Comparison of ENCODE assay signal across 7 mouse cellular contexts in the genomic region with DNA sequence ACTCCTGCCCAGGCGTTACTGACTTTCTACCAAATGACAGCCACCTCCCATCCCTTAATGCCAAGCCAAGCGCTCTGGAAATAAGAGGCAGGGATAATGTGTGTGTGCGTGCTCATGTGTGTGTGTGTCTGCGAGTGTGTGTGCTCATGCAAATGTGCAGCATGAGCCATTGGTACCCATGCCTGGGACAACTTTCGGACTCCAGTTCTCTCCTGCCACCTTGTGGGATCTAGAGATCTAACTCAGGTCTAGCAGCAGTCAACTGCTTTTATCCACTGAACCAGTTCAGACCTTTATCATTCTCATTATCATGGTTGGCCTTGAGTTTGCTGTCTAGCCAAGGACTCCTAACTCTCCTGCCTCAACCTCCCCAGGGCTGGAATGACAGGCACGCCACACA. TPM values are rescaled to one million over a fixed set of nuclear protein-coding genes. Genes with fewer than 3 reads are reported as not detected.
DNase-seq lines count a peak whose midpoint lies in the region; TF ChIP-seq lines count a peak whose summit lies in the region.

No protein-coding gene starts in this region.

- peaks cover 12% of the 10 kb centered on the region; the same call in 1 of the 2 replicates for H3K4me1 ChIP-seq in kidney, adult 2 months (ENCODE audit: control insufficient read depth, insufficient read depth, low read length)
- H3K4me1 ChIP-seq in ES-Bruce4 (ENCODE audit: control insufficient read depth, insufficient read depth, low read length): peaks cover 1% of the 10 kb centered on the region
- peaks cover 17% of the 10 kb centered on the region for H3K4me1 ChIP-seq in liver, adult 2 months (ENCODE audit: control insufficient read depth, insufficient read depth, low read length)
- H3K4me1 ChIP-seq in thymus, adult 2 months (replicated peaks; ENCODE audit: control insufficient read depth, insufficient read depth, low read length): peaks cover 11% of the 10 kb centered on the region

- H3K9ac ChIP-seq in ES-Bruce4 (ENCODE audit: low read depth, poor library complexity, severe bottlenecking): no peak overlapping the region
- no peak overlapping the region for H3K9ac ChIP-seq in liver, adult 2 months (ENCODE audit: low read depth, low read length)

- DNase-seq in kidney, adult 2 months: peak; percentile 47
- DNase-seq in kidney, adult 11 months: no peak
- DNase-seq in adipocyte (ENCODE audit: low spot score): peak; percentile 70
- no peak for DNase-seq in liver, adult 2 months (ENCODE audit: extremely low read depth, low read depth, low spot score)
- DNase-seq in thymus, adult 2 months: no peak
- DNase-seq in adrenal gland, adult 8-10 months: no peak

- TF ChIP-seq EP300 in ES-Bruce4 (IDR thresholded peaks at IDR 0.05; ENCODE audit: insufficient read depth, low read depth, low read length): no peak

- peak; percentile 38; the same call in 1 of the 2 replicates for TF ChIP-seq CTCF in kidney, adult 2 months (conservative IDR thresholded peaks at IDR 0.05; ENCODE audit: insufficient read depth, insufficient read length, low read depth, low read length)
- TF ChIP-seq CTCF in ES-Bruce4 (IDR thresholded peaks at IDR 0.05; ENCODE audit: low read depth, low read length): peak; percentile 38
- TF ChIP-seq CTCF in liver, adult 2 months (IDR thresholded peaks at IDR 0.05; ENCODE audit: low read depth, low read length): 0 out of 2 replicates have a peak, but pooled peaks have one; percentile 11
- no peak for TF ChIP-seq CTCF in thymus, adult 2 months (IDR thresholded peaks at IDR 0.05; ENCODE audit: borderline replicate concordance, control insufficient read depth, extremely low read depth, insufficient read depth, low read length, poor library complexity)

- H3K27ac ChIP-seq in kidney, adult 2 months (ENCODE audit: insufficient read depth, low read depth, low read length): no peak overlapping the region
- H3K27ac ChIP-seq in ES-Bruce4 (ENCODE audit: insufficient read depth, low read length): no peak overlapping the region
- no peak overlapping the region for H3K27ac ChIP-seq in liver, adult 2 months (replicated peaks; ENCODE audit: insufficient read depth, low read depth, low read length)
- no peak overlapping the region for H3K27ac ChIP-seq in thymus, adult 2 months (ENCODE audit: control insufficient read depth, insufficient read depth, low read length)

- TF ChIP-seq POLR2A in kidney, adult 2 months (IDR thresholded peaks at IDR 0.05; ENCODE audit: low read depth, low read length): no peak
- no peak for TF ChIP-seq POLR2A in ES-Bruce4 (IDR thresholded peaks at IDR 0.05; ENCODE audit: insufficient read depth, low read length)
- TF ChIP-seq POLR2A in liver, adult 2 months (IDR thresholded peaks at IDR 0.05; ENCODE audit: extremely low read depth, insufficient read depth, low read length): no peak
- no peak for TF ChIP-seq POLR2A in thymus, adult 2 months (IDR thresholded peaks at IDR 0.05; ENCODE audit: control insufficient read depth, extremely low read depth, insufficient read depth, low read length, poor library complexity)

- H3K27me3 ChIP-seq in kidney, adult 2 months (replicated peaks; ENCODE audit: control insufficient read depth, insufficient read depth, low read length): no peaks in the 10 kb centered on the region
- H3K27me3 ChIP-seq in ES-Bruce4 (ENCODE audit: control insufficient read depth, insufficient read depth, low read length, poor library complexity, severe bottlenecking): no peaks in the 10 kb centered on the region
- H3K27me3 ChIP-seq in liver, adult 2 months (ENCODE audit: control insufficient read depth, insufficient read depth, low read length): no peaks in the 10 kb centered on the region
- no peaks in the 10 kb centered on the region for H3K27me3 ChIP-seq in thymus, adult 2 months (ENCODE audit: control insufficient read depth, insufficient read depth, low read length)

- peaks cover 13% of the 10 kb centered on the region; the same call in 1 of the 2 replicates for H3K79me2 ChIP-seq in liver, adult 2 months (ENCODE audit: control insufficient read depth, insufficient read depth, low read length)

- H3K9me3 ChIP-seq in ES-Bruce4 (replicated peaks; ENCODE audit: control insufficient read depth, insufficient read depth, low read length, poor library complexity, severe bottlenecking): no peaks in the 10 kb centered on the region

- H3K4me3 ChIP-seq in kidney, adult 2 months (ENCODE audit: insufficient read depth, low read depth, low read length): no peak overlapping the region
- H3K4me3 ChIP-seq in ES-Bruce4 (ENCODE audit: low read depth, low read length): 0 out of 2 replicates have a peak overlapping the region, but pooled peaks have one; percentile 15
- no peak overlapping the region for H3K4me3 ChIP-seq in liver, adult 2 months (ENCODE audit: insufficient read depth, low read depth, low read length)
- H3K4me3 ChIP-seq in thymus, adult 2 months (ENCODE audit: control insufficient read depth, insufficient read depth, low read length): no peak overlapping the region

- H3K36me3 ChIP-seq in kidney, adult 2 months (ENCODE audit: control insufficient read depth, insufficient read depth, low read length): no peaks in the 10 kb centered on the region
- 0 out of 2 replicates have a peak, but pooled peaks cover 8% of the 10 kb centered on the region for H3K36me3 ChIP-seq in ES-Bruce4 (ENCODE audit: control insufficient read depth, insufficient read depth, low read length, poor library complexity, severe bottlenecking)
- no peaks in the 10 kb centered on the region for H3K36me3 ChIP-seq in liver, adult 2 months (ENCODE audit: control insufficient read depth, insufficient read depth, low read length)
- peaks cover 13% of the 10 kb centered on the region for H3K36me3 ChIP-seq in thymus, adult 2 months (ENCODE audit: control insufficient read depth, insufficient read depth, low read length)

- WGBS in kidney, adult 2 months: 41% methylated on average over 6 of the region's 6 CpGs
- 68% methylated on average over 6 of the region's 6 CpGs for WGBS in liver, adult 2 months
- 76% methylated on average over 6 of the region's 6 CpGs for WGBS in thymus, adult 2 months

RNA-seq across cellular contexts. Expression of a gene that starts 1.1 kb away (rescaled TPM):
- polyA plus RNA-seq in kidney, adult 2 months (2012; rRNA removed): 1,001 and 1,041 TPM in 2 replicates
- polyA plus RNA-seq in ES-Bruce4 (2011; ENCODE audit: insufficient read depth, insufficient read length, low read depth, missing spikeins): 63.9 and 72.8 TPM in 2 replicates
- total RNA-seq in liver, adult 2 months (2014; rRNA removed): 165 and 186 TPM in 2 replicates
- polyA plus RNA-seq in liver, adult 2 months (2012; rRNA removed): 551 and 560 TPM in 2 replicates
- 531 and 647 TPM in 2 replicates for polyA plus RNA-seq in thymus, adult 2 months (2012; rRNA removed)
- 100 to 1,000 TPM; 192 to 257 (median 232) TPM for total RNA-seq in adrenal gland, adult 8-10 months (2022)

RNA-seq across cellular contexts. Expression of a gene that starts 13.0 kb away (rescaled TPM):
- 66.7 and 68.4 TPM in 2 replicates for polyA plus RNA-seq in kidney, adult 2 months (2012; rRNA removed)
- polyA plus RNA-seq in ES-Bruce4 (2011; ENCODE audit: insufficient read depth, insufficient read length, low read depth, missing spikeins): 0.68 and 0.82 TPM in 2 replicates
- 241 and 277 TPM in 2 replicates for total RNA-seq in liver, adult 2 months (2014; rRNA removed)
- 670 and 715 TPM in 2 replicates for polyA plus RNA-seq in liver, adult 2 months (2012; rRNA removed)
- polyA plus RNA-seq in thymus, adult 2 months (2012; rRNA removed): 6.0 and 6.4 TPM in 2 replicates
- 100 to 1,000 TPM; 238 to 291 (median 243) TPM for total RNA-seq in adrenal gland, adult 8-10 months (2022)

RNA-seq across cellular contexts. Expression of a gene that starts 13.4 kb away (rescaled TPM):
- polyA plus RNA-seq in kidney, adult 2 months (2012; rRNA removed): 45.6 and 49.1 TPM in 2 replicates
- polyA plus RNA-seq in ES-Bruce4 (2011; ENCODE audit: insufficient read depth, insufficient read length, low read depth, missing spikeins): 175 and 192 TPM in 2 replicates
- 38.0 and 39.9 TPM in 2 replicates for total RNA-seq in liver, adult 2 months (2014; rRNA removed)
- polyA plus RNA-seq in liver, adult 2 months (2012; rRNA removed): 39.9 and 43.5 TPM in 2 replicates
- polyA plus RNA-seq in thymus, adult 2 months (2012; rRNA removed): 134 and 166 TPM in 2 replicates
- total RNA-seq in adrenal gland, adult 8-10 months (2022): 100 to 1,000 TPM in 2 of 4 experiments, 10 to 100 TPM in 2; 72.3 to 125 (median 90.3) TPM

RNA-seq across cellular contexts. Expression of a gene that starts 21.6 kb away (rescaled TPM):
- polyA plus RNA-seq in kidney, adult 2 months (2012; rRNA removed): 25.6 and 30.4 TPM in 2 replicates
- 35.7 and 36.5 TPM in 2 replicates for polyA plus RNA-seq in ES-Bruce4 (2011; ENCODE audit: insufficient read depth, insufficient read length, low read depth, missing spikeins)
- 7.1 and 8.7 TPM in 2 replicates for total RNA-seq in liver, adult 2 months (2014; rRNA removed)
- polyA plus RNA-seq in liver, adult 2 months (2012; rRNA removed): 8.4 and 10.1 TPM in 2 replicates
- 111 and 113 TPM in 2 replicates for polyA plus RNA-seq in thymus, adult 2 months (2012; rRNA removed)
- total RNA-seq in adrenal gland, adult 8-10 months (2022): 10 to 100 TPM; 26.5 to 41.6 (median 32.9) TPM

RNA-seq across cellular contexts. Expression of a gene that starts 44.4 kb away (rescaled TPM):
- 1,371 and 1,777 TPM in 2 replicates for polyA plus RNA-seq in kidney, adult 2 months (2012; rRNA removed)
- 2,641 and 2,952 TPM in 2 replicates for polyA plus RNA-seq in ES-Bruce4 (2011; ENCODE audit: insufficient read depth, insufficient read length, low read depth, missing spikeins)
- total RNA-seq in liver, adult 2 months (2014; rRNA removed): 510 and 571 TPM in 2 replicates
- polyA plus RNA-seq in liver, adult 2 months (2012; rRNA removed): 686 and 1,012 TPM in 2 replicates
- polyA plus RNA-seq in thymus, adult 2 months (2012; rRNA removed): 2,172 and 2,371 TPM in 2 replicates
- 1,000 to 10,000 TPM; 1,106 to 1,181 (median 1,155) TPM for total RNA-seq in adrenal gland, adult 8-10 months (2022)

Comparison
In these comparisons a context has a peak if more than half of its experiments do, and no peak if none do; other contexts are left out.
1. DNase-seq: peak in kidney, adult 2 months (single experiment) and adipocyte (single experiment); none in kidney, adult 11 months (single experiment), liver, adult 2 months (single experiment), thymus, adult 2 months (single experiment) and adrenal gland, adult 8-10 months (single experiment).